Mouse (Mus musculus): ENCODE measurements at regions not wholly inside any gene's neighbourhood (a gene's known extent, or its start where the extent isn't known, plus 50 kb on each side); places are given as distances from the start of the nearest gene placed in this dataset.

GRCm38 (mm10) chr3:35079887-35080286, 429.7 kb downstream of the Sox2 start:
- no peak overlapping the region for H3K27ac ChIP-seq
- WGBS = 70% methylated on average over 5 of the region's 5 CpGs

DNA sequence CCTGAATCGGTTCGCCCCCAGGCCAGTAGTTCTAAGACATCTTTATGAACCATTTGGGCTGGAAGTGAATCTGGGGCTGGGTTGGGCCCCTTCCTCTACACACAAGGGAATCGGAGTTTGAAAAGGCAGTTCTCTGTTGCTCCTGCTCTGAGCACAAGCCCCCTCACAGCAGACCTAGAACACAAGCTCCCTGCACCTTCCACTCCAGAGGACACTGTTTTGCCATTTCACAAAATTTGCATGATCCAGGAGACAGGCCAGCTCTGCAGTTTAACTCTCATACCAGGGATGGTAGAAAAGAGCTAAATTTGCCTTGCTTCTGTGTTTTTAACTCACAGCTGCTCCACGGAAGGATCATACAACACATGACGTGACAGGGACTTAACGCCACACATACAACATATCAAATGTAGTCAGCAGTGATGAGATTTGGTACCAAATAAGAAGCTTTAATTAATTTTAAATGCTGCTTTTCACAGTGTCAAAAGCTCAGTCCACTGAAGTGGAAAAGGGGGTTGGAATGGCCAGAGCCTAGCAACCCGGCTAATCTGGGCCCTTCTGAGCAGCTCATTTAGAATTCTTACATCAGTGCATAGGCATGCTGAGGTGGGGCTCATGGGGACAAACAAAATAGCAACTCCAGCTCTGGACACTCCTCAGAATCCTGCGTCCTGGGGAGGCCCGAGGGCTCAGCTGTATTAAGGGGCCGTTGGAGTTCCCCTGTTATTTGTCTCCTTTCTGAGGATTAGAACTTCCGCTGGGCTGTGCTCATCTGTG, 434.1 kb downstream of the Sox2 start:
- Histone ChIP-seq H3K4me1 (replicated peaks; ENCODE audit: control insufficient read depth, insufficient read depth, low read length) (peaks cover 15% of the 10 kb centered on the region), H3K9ac (no peak overlapping the region), H3K36me3 (replicated peaks; ENCODE audit: control insufficient read depth, insufficient read depth) (no peaks in the 10 kb centered on the region), H3K27me3 (ENCODE audit: control insufficient read depth, insufficient read depth, low read length) (no peaks in the 10 kb centered on the region), H3K9me3 (ENCODE audit: control insufficient read depth, low read length) (no peaks in the 10 kb centered on the region), H3K4me2 (replicated peaks) (no peak overlapping the region), H3K27ac (peak overlapping the region; percentile 73), H3K4me3 (replicated peaks; ENCODE audit: low read length) (no peak overlapping the region)
- peak; percentile 58 for DNase-seq (ENCODE audit: low spot score)
- ATAC-seq (ENCODE audit: low FRiP score) = peak; percentile 54
- WGBS = 19% methylated on average over 11 of the region's 11 CpGs

More at GRCm38 (mm10) chr3:35079887-35080286, 429.7 kb downstream of the Sox2 start:
- Histone ChIP-seq H3K9ac (no peak overlapping the region), H3K36me3 (replicated peaks; ENCODE audit: control insufficient read depth, insufficient read depth) (no peaks in the 10 kb centered on the region), H3K4me3 (replicated peaks; ENCODE audit: low read length) (no peak overlapping the region), H3K27me3 (ENCODE audit: control insufficient read depth, insufficient read depth, low read length) (no peaks in the 10 kb centered on the region), H3K9me3 (ENCODE audit: control insufficient read depth, low read length) (no peaks in the 10 kb centered on the region), H3K4me1 (replicated peaks; ENCODE audit: control insufficient read depth, insufficient read depth, low read length) (no peaks in the 10 kb centered on the region), H3K4me2 (replicated peaks) (no peak overlapping the region)
- DNase-seq (ENCODE audit: low spot score) (no peak), ATAC-seq (ENCODE audit: low FRiP score) (no peak)

DNA sequence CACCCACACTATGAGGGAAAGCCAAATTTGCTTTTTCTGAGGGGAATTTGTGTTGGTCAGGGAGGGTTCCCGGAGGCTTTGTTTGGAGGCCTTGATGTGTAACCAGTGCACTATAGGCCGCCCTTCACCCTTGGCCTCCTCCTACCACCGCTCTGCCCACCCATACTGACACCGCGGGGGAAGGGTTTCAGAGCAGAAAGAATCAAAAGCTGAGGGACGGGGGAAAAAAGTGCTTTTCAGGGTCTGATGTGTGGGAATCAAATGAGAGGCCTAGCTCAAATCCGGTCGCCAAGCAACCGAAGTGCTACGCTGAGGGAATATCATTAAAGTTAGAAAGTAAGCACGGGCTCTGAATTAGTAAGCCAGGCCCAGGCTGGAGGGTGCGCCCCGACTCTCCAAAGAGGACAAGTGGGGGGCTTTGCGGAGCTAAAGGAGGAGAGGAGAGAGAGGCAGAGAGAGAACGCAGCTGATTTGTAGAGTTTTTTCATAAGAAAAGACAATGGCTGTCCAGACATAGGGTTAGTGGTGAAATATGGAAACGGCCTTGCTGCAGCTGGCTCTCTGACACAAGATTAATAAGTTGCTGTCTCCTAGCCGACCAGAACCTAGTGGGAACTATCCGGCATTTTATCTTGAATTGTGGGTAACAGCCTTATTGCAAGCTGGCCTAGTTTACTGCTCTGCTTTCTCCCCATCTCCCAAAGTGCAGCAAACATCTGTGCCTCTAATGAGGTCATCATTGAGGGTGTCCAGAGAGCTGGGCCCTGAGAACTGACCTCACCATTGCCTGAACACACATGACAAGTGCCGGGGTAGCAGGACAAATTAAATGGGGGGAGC, 438.3 kb downstream of the Sox2 start:
- WGBS = 8% methylated on average over 19 of the region's 19 CpGs
- ATAC-seq (ENCODE audit: low FRiP score) (peak; percentile 75), DNase-seq (ENCODE audit: low spot score) (peak; percentile 74)
- Histone ChIP-seq H3K9me3 (ENCODE audit: control insufficient read depth, low read length) (no peaks in the 10 kb centered on the region), H3K27ac (peak overlapping the region; percentile 72), H3K4me3 (replicated peaks; ENCODE audit: low read length) (no peak overlapping the region), H3K36me3 (replicated peaks; ENCODE audit: control insufficient read depth, insufficient read depth) (no peaks in the 10 kb centered on the region), H3K4me1 (replicated peaks; ENCODE audit: control insufficient read depth, insufficient read depth, low read length) (peaks cover 15% of the 10 kb centered on the region), H3K9ac (no peak overlapping the region; the same call in 1 of the 2 replicates), H3K4me2 (replicated peaks) (peak overlapping the region; percentile 24; the same call in 1 of the 2 replicates), H3K27me3 (ENCODE audit: control insufficient read depth, insufficient read depth, low read length) (no peaks in the 10 kb centered on the region)

- Histone ChIP-seq H3K9ac (no peak overlapping the region), H3K36me3 (replicated peaks; ENCODE audit: control insufficient read depth, insufficient read depth) (no peaks in the 10 kb centered on the region), H3K4me2 (replicated peaks) (no peak overlapping the region), H3K27me3 (ENCODE audit: control insufficient read depth, insufficient read depth, low read length) (no peaks in the 10 kb centered on the region), H3K27ac (peak overlapping the region; percentile 72; the same call in 1 of the 2 replicates), H3K4me3 (replicated peaks; ENCODE audit: low read length) (no peak overlapping the region), H3K4me1 (replicated peaks; ENCODE audit: control insufficient read depth, insufficient read depth, low read length) (peaks cover 15% of the 10 kb centered on the region), H3K9me3 (ENCODE audit: control insufficient read depth, low read length) (no peaks in the 10 kb centered on the region)
- DNase-seq (ENCODE audit: low spot score) (peak; percentile 48), ATAC-seq (ENCODE audit: low FRiP score) (peak; percentile 69)
- WGBS = 33% methylated on average over 5 of the region's 5 CpGs
Measured at GRCm38 (mm10) chr3:35090496-35091133, 440.4 kb downstream of the Sox2 start.

GRCm38 (mm10) chr3:35093001-35093400, 442.8 kb downstream of the Sox2 start:
- Histone ChIP-seq H3K4me3 (replicated peaks; ENCODE audit: low read length) (no peak overlapping the region), H3K4me2 (replicated peaks) (no peak overlapping the region), H3K9me3 (ENCODE audit: control insufficient read depth, low read length) (no peaks in the 10 kb centered on the region), H3K27me3 (ENCODE audit: control insufficient read depth, insufficient read depth, low read length) (no peaks in the 10 kb centered on the region), H3K9ac (no peak overlapping the region), H3K27ac (no peak overlapping the region), H3K4me1 (replicated peaks; ENCODE audit: control insufficient read depth, insufficient read depth, low read length) (peaks cover 11% of the 10 kb centered on the region), H3K36me3 (replicated peaks; ENCODE audit: control insufficient read depth, insufficient read depth) (no peaks in the 10 kb centered on the region)
- WGBS = 93% methylated on average over 9 of the region's 9 CpGs
- DNase-seq (ENCODE audit: low spot score) = no peak
- ATAC-seq (ENCODE audit: low FRiP score) = no peak

GRCm38 (mm10) chr3:35095221-35095620, 445.0 kb downstream of the Sox2 start:
- H3K9me3 ChIP-seq (ENCODE audit: control insufficient read depth, low read length) = no peaks in the 10 kb centered on the region
- H3K4me3 ChIP-seq (replicated peaks; ENCODE audit: low read length) = no peak overlapping the region
- no peaks in the 10 kb centered on the region; the same call in 1 of the 2 replicates for H3K27me3 ChIP-seq (ENCODE audit: control insufficient read depth, insufficient read depth, low read length)
- H3K9ac ChIP-seq = no peak overlapping the region
- no peak for ATAC-seq (ENCODE audit: low FRiP score)
- DNase-seq (ENCODE audit: low spot score) = no peak
- no peak overlapping the region for H3K4me2 ChIP-seq (replicated peaks)
- no peak overlapping the region for H3K27ac ChIP-seq
- H3K4me1 ChIP-seq (replicated peaks; ENCODE audit: control insufficient read depth, insufficient read depth, low read length) = no peaks in the 10 kb centered on the region; the same call in 1 of the 2 replicates
- H3K36me3 ChIP-seq (replicated peaks; ENCODE audit: control insufficient read depth, insufficient read depth) = no peaks in the 10 kb centered on the region
- WGBS = 97% methylated on average over 8 of the region's 8 CpGs

DNA sequence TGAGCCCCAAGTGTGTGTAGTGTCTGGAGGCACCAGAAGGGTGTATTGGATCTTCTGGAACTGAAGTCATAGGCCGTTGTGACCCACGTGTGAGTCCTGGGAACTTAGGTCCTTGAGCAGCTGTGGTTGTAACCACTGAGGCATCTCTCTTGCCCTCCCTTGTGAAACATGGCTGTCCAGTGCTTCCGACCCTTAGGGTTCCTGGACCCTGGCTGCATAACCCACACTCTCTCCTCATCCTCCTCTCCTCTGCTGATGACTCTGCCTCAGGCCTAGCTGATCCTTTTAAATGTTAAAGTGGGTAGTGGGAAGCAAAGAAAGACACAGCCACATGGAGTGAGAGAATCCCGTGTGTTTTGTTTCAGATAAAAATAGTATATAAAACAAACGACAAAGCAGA, 446.2 kb downstream of the Sox2 start:
- DNase-seq (ENCODE audit: low spot score) (no peak), ATAC-seq (ENCODE audit: low FRiP score) (no peak)
- Histone ChIP-seq H3K4me2 (replicated peaks) (no peak overlapping the region), H3K9me3 (ENCODE audit: control insufficient read depth, low read length) (no peaks in the 10 kb centered on the region), H3K4me1 (replicated peaks; ENCODE audit: control insufficient read depth, insufficient read depth, low read length) (no peaks in the 10 kb centered on the region; the same call in 1 of the 2 replicates), H3K27me3 (ENCODE audit: control insufficient read depth, insufficient read depth, low read length) (no peaks in the 10 kb centered on the region; the same call in 1 of the 2 replicates), H3K9ac (no peak overlapping the region), H3K4me3 (replicated peaks; ENCODE audit: low read length) (no peak overlapping the region), H3K27ac (no peak overlapping the region), H3K36me3 (replicated peaks; ENCODE audit: control insufficient read depth, insufficient read depth) (no peaks in the 10 kb centered on the region)
- WGBS = 86% methylated on average over 5 of the region's 5 CpGs

DNA sequence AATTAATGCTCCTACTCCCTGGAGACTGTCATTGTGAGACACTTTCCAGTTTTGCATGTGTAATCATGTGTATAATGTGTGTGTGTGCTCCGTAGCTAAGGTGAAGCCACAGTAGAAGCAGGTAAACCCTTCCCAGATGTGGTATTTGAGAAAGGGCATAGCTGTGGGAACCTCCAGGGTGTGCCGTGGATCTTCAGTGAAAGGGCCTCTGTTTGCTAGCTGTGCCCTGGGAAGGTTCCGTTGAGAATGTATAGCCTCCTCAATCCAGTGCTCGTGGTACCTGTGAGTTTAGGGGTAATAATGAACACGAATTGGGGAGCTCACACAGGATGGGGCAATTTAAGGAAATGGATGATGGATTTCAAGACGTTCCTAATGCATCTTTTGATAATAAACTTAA, 447.6 kb downstream of the Sox2 start:
- 87% methylated on average over 6 of the region's 6 CpGs for whole genome bisulfite sequencing
- Histone ChIP-seq H3K4me1 (replicated peaks; ENCODE audit: control insufficient read depth, insufficient read depth, low read length) (peaks cover 4% of the 10 kb centered on the region; the same call in 1 of the 2 replicates), H3K4me2 (replicated peaks) (no peak overlapping the region), H3K36me3 (replicated peaks; ENCODE audit: control insufficient read depth, insufficient read depth) (no peaks in the 10 kb centered on the region), H3K27me3 (ENCODE audit: control insufficient read depth, insufficient read depth, low read length) (no peaks in the 10 kb centered on the region; the same call in 1 of the 2 replicates), H3K9me3 (ENCODE audit: control insufficient read depth, low read length) (no peaks in the 10 kb centered on the region), H3K4me3 (replicated peaks; ENCODE audit: low read length) (no peak overlapping the region), H3K9ac (no peak overlapping the region), H3K27ac (no peak overlapping the region)
- DNase-seq (ENCODE audit: low spot score) = no peak
- ATAC-seq (ENCODE audit: low FRiP score) = no peak

DNA sequence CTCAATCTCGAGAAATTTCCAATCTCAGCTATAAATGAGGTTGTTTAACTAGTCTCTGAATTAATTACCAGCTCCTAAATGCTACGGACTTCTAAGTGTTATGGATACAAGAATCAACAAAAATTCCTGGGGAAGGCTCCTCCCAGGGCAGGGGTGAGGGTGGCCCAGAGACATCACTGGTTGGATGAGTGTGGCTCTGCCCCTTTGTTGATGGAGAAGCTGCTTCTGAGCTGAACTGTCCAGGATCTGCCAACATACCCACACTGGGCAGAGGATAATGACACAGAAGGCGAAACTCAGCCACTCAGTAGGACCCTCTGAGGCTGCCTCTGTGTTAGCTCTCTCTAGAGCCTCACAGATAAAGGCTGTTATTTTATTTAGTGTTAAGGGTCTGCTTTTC, 449.0 kb downstream of the Sox2 start:
- Histone ChIP-seq H3K27ac (no peak overlapping the region), H3K36me3 (replicated peaks; ENCODE audit: control insufficient read depth, insufficient read depth) (no peaks in the 10 kb centered on the region), H3K9me3 (ENCODE audit: control insufficient read depth, low read length) (no peaks in the 10 kb centered on the region), H3K9ac (no peak overlapping the region), H3K4me2 (replicated peaks) (no peak overlapping the region), H3K4me1 (replicated peaks; ENCODE audit: control insufficient read depth, insufficient read depth, low read length) (peaks cover 7% of the 10 kb centered on the region; the same call in 1 of the 2 replicates), H3K4me3 (replicated peaks; ENCODE audit: low read length) (no peak overlapping the region), H3K27me3 (ENCODE audit: control insufficient read depth, insufficient read depth, low read length) (peaks cover 3% of the 10 kb centered on the region)
- WGBS = 66% methylated on average over 3 of the region's 3 CpGs
- DNase-seq (ENCODE audit: low spot score) (no peak), ATAC-seq (ENCODE audit: low FRiP score) (no peak)
